Mouse (Mus musculus): ENCODE data around the gene Pet117. TPM values are rescaled to one million over a fixed set of nuclear protein-coding genes. Genes with fewer than 3 reads are reported as not detected.

Pet117 gene
- polyA plus RNA-seq, 1 experiment from 2014 or later: 1.5 TPM

DNA sequence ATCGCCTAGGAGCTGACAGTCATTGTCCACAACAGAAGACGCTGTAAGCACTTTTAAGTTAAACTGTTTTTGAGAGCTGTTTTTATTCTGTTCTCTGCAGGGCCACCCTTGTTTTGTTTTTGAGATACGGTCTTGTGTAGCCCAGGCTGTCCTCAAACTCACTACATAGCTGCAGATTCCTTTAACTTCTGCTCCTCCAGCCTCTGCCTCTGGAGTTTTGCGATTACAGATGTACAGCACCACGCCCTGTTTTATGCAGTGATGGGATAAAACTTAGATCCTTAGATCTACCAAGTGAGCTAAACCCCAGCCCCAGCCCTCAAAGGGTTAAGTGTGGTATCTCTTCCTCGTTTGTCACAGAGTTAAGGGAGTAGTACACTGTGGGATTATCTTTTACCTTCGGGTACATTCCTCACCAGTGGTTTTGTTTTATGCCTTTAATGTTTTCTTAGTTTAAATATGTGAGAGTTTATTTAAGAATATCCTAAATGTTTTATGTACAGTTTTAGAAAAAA, 13.9 kb downstream of the Pet117 start:
- ATAC-seq (ENCODE audit: insufficient number of reproducible peaks, insufficient read depth, low FRiP score, low TSS enrichment, low read depth): no peak
- Histone ChIP-seq H3K27me3 (no peaks in the 10 kb centered on the region), H3K4me1 (replicated peaks) (no peaks in the 10 kb centered on the region), H3K36me3 (peaks cover 90% of the 10 kb centered on the region), H3K9ac (replicated peaks) (no peak overlapping the region), H3K9me3 (no peaks in the 10 kb centered on the region), H3K4me2 (no peak overlapping the region), H3K4me3 (replicated peaks) (no peak overlapping the region), H3K27ac (no peak overlapping the region)
- WGBS: 83% methylated on average over 7 of the region's 7 CpGs

- no peak overlapping the region for H3K9ac ChIP-seq (replicated peaks)
- H3K27me3 ChIP-seq: no peaks in the 10 kb centered on the region
- H3K4me3 ChIP-seq (replicated peaks): no peak overlapping the region
- no peak overlapping the region for H3K27ac ChIP-seq
- H3K36me3 ChIP-seq: peaks cover 86% of the 10 kb centered on the region
- peaks cover 4% of the 10 kb centered on the region; the same call in 1 of the 2 replicates for H3K9me3 ChIP-seq
- no peak for ATAC-seq (ENCODE audit: insufficient number of reproducible peaks, insufficient read depth, low FRiP score, low TSS enrichment, low read depth)
- 74% methylated on average over 2 of the region's 2 CpGs for WGBS
- H3K4me2 ChIP-seq: no peak overlapping the region
- no peaks in the 10 kb centered on the region for H3K4me1 ChIP-seq (replicated peaks)
These were observed 17.5 kb downstream of the Pet117 start for GRCm38 (mm10) chr2:144386296-144386695.

GRCm38 (mm10) chr2:144388416-144388815, 19.6 kb downstream of the Pet117 start:
- WGBS: 89% methylated on average over 3 of the region's 3 CpGs
- Histone ChIP-seq H3K9ac (replicated peaks) (no peak overlapping the region), H3K9me3 (peaks cover 4% of the 10 kb centered on the region; the same call in 1 of the 2 replicates), H3K4me1 (replicated peaks) (no peaks in the 10 kb centered on the region), H3K36me3 (peaks cover 84% of the 10 kb centered on the region), H3K4me2 (no peak overlapping the region), H3K27ac (no peak overlapping the region), H3K4me3 (replicated peaks) (no peak overlapping the region), H3K27me3 (no peaks in the 10 kb centered on the region)
- no peak for ATAC-seq (ENCODE audit: insufficient number of reproducible peaks, insufficient read depth, low FRiP score, low TSS enrichment, low read depth)

DNA sequence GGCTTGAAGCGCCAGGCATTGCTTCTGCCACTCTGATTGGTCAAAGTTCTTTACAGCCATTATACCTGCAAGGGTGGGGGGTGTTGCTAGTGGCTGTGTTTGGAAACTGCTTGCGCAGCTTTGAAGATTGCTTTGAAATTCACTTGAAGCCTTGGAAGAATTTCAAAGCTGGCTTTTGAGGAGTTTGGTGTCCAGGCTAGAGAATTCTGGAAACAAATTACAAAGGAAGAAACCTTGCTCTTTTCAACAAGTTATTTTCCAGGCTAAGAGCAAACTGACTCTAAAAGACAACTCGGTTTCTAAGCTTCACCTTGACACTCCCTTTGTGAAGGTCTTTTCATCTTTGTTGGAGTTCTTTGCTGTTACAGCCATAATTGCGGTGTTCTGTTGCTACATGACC, 30.7 kb downstream of the Pet117 start:
- 92% methylated on average over 4 of the region's 4 CpGs for WGBS
- Histone ChIP-seq H3K36me3 (peaks cover 95% of the 10 kb centered on the region), H3K27me3 (no peaks in the 10 kb centered on the region), H3K27ac (no peak overlapping the region), H3K4me1 (replicated peaks) (no peaks in the 10 kb centered on the region), H3K9ac (replicated peaks) (no peak overlapping the region), H3K4me2 (no peak overlapping the region), H3K4me3 (replicated peaks) (no peak overlapping the region), H3K9me3 (no peaks in the 10 kb centered on the region)
- ATAC-seq (ENCODE audit: insufficient number of reproducible peaks, insufficient read depth, low FRiP score, low TSS enrichment, low read depth): no peak

GRCm38 (mm10) chr2:144400659-144401058, 31.9 kb downstream of the Pet117 start:
- Histone ChIP-seq H3K4me1 (replicated peaks) (no peaks in the 10 kb centered on the region), H3K27me3 (no peaks in the 10 kb centered on the region), H3K4me2 (no peak overlapping the region), H3K36me3 (peaks cover 93% of the 10 kb centered on the region), H3K9ac (replicated peaks) (no peak overlapping the region), H3K9me3 (no peaks in the 10 kb centered on the region), H3K4me3 (replicated peaks) (no peak overlapping the region), H3K27ac (no peak overlapping the region)
- WGBS: 90% methylated on average over 6 of the region's 6 CpGs
- no peak for ATAC-seq (ENCODE audit: insufficient number of reproducible peaks, insufficient read depth, low FRiP score, low TSS enrichment, low read depth)

DNA sequence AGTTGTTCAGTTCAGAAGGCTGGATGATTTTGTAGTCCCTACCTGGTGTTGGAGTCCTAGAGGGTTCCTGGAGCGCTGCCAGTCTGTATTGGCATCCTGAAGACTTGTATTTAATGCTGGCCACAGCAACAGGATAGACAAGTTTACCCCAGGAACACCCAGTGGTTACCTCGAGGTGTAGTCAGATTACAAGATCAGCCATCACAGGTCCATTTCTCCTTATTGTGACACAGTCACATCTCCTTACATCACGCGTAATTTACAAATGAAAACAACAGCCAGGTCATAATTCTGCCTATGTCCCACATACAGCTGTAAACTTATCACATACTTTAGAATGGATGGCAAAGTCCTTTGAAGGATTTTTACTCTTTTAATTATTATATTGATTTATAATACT, 40.2 kb downstream of the Pet117 start:
- 90% methylated on average over 4 of the region's 4 CpGs for WGBS
- Histone ChIP-seq H3K9me3 (no peaks in the 10 kb centered on the region), H3K27ac (no peak overlapping the region), H3K4me1 (replicated peaks) (no peaks in the 10 kb centered on the region), H3K4me2 (no peak overlapping the region), H3K27me3 (no peaks in the 10 kb centered on the region), H3K4me3 (replicated peaks) (no peak overlapping the region), H3K9ac (replicated peaks) (no peak overlapping the region), H3K36me3 (peaks cover 65% of the 10 kb centered on the region)
- ATAC-seq (ENCODE audit: insufficient number of reproducible peaks, insufficient read depth, low FRiP score, low TSS enrichment, low read depth): no peak

- no peaks in the 10 kb centered on the region for H3K4me1 ChIP-seq (replicated peaks)
- no peak overlapping the region for H3K4me3 ChIP-seq (replicated peaks)
- H3K27ac ChIP-seq: no peak overlapping the region
- WGBS: 84% methylated on average over 3 of the region's 3 CpGs
- ATAC-seq (ENCODE audit: insufficient number of reproducible peaks, insufficient read depth, low FRiP score, low TSS enrichment, low read depth): no peak
- H3K4me2 ChIP-seq: no peak overlapping the region
- H3K27me3 ChIP-seq: no peaks in the 10 kb centered on the region
- no peaks in the 10 kb centered on the region for H3K9me3 ChIP-seq
- peaks cover 52% of the 10 kb centered on the region for H3K36me3 ChIP-seq
- H3K9ac ChIP-seq (replicated peaks): no peak overlapping the region
These were observed 41.8 kb downstream of the Pet117 start for GRCm38 (mm10) chr2:144410603-144411002.

- peaks cover 10% of the 10 kb centered on the region for H3K4me1 ChIP-seq (replicated peaks)
- 86% methylated on average over 1 of the region's 1 CpGs for WGBS
- no peak for ATAC-seq (ENCODE audit: insufficient number of reproducible peaks, insufficient read depth, low FRiP score, low TSS enrichment, low read depth)
- no peaks in the 10 kb centered on the region for H3K27me3 ChIP-seq
- H3K36me3 ChIP-seq: peaks cover 15% of the 10 kb centered on the region; the same call in 1 of the 2 replicates
- no peak overlapping the region for H3K4me3 ChIP-seq (replicated peaks)
- no peak overlapping the region for H3K9ac ChIP-seq (replicated peaks)
- H3K27ac ChIP-seq: no peak overlapping the region
- no peaks in the 10 kb centered on the region for H3K9me3 ChIP-seq
- H3K4me2 ChIP-seq: no peak overlapping the region
These were observed 45.9 kb downstream of the Pet117 start for GRCm38 (mm10) chr2:144414646-144415045.

- Histone ChIP-seq H3K27ac (no peak overlapping the region), H3K9me3 (no peaks in the 10 kb centered on the region), H3K27me3 (no peaks in the 10 kb centered on the region), H3K9ac (replicated peaks) (no peak overlapping the region), H3K4me3 (replicated peaks) (no peak overlapping the region), H3K4me2 (no peak overlapping the region), H3K36me3 (no peaks in the 10 kb centered on the region), H3K4me1 (replicated peaks) (peaks cover 10% of the 10 kb centered on the region)
- 48% methylated on average over 8 of the region's 8 CpGs for WGBS
- ATAC-seq (ENCODE audit: insufficient number of reproducible peaks, insufficient read depth, low FRiP score, low TSS enrichment, low read depth): no peak
These were observed 48.1 kb downstream of the Pet117 start for GRCm38 (mm10) chr2:144416859-144417258.

- no peak overlapping the region for H3K4me2 ChIP-seq
- peaks cover 10% of the 10 kb centered on the region for H3K4me1 ChIP-seq (replicated peaks)
- no peak overlapping the region for H3K9ac ChIP-seq (replicated peaks)
- no peaks in the 10 kb centered on the region for H3K9me3 ChIP-seq
- no peak overlapping the region for H3K4me3 ChIP-seq (replicated peaks)
- H3K27ac ChIP-seq: no peak overlapping the region
- no peaks in the 10 kb centered on the region for H3K36me3 ChIP-seq
- H3K27me3 ChIP-seq: no peaks in the 10 kb centered on the region
- WGBS: 34% methylated on average over 2 of the region's 2 CpGs
- no peak for ATAC-seq (ENCODE audit: insufficient number of reproducible peaks, insufficient read depth, low FRiP score, low TSS enrichment, low read depth)
These were observed 49.3 kb downstream of the Pet117 start for GRCm38 (mm10) chr2:144418062-144418461.

DNA sequence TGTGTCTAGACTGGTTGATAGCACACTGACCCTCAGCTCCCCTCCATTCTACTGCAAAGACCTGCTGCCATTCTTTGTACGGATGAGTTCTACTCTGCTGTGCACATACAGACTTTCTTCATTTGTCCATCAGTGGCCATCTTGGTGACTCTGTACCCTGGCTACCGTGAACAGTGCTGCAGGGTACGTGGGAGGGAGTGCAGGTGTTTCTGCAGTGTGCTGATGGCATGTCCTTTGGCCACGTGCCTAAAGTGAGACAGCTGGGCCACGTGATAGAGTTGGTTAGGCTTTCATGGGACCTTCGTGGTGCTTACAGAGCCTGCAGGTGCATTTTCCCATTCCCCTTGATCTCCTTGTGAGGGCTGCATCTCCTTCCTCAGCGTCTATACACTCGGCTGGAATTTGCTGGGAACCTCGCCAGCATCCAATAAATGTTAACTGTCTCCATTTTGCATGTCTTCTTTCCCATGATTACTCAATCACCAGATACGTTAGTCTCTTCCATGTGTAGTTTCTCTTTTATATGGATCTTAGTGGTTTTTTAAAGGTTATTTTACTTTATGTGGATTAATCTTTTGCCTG, 53.4 kb downstream of the Pet117 start:
- Histone ChIP-seq H3K9ac (replicated peaks) (no peak overlapping the region), H3K4me2 (no peak overlapping the region), H3K36me3 (no peaks in the 10 kb centered on the region), H3K27me3 (no peaks in the 10 kb centered on the region), H3K4me1 (replicated peaks) (peaks cover 9% of the 10 kb centered on the region), H3K4me3 (replicated peaks) (no peak overlapping the region), H3K9me3 (no peaks in the 10 kb centered on the region), H3K27ac (no peak overlapping the region)
- ATAC-seq (ENCODE audit: insufficient number of reproducible peaks, insufficient read depth, low FRiP score, low TSS enrichment, low read depth): no peak
- WGBS: 81% methylated on average over 10 of the region's 10 CpGs

All from limb, embryonic 12.5 days (tissue).